Mouse (Mus musculus) brain, embryonic 14.5 days (tissue): ENCODE results near the gene Fam187b. TPM values are rescaled to one million over a fixed set of nuclear protein-coding genes. Genes with fewer than 3 reads are reported as not detected.

ENCODE experiments used
- DNase-seq: peaks from one replicate; pipeline ENCODE4 v3.0.0-alpha.2; 2011; ENCODE audit warnings: low read depth
- CTCF ChIP-seq: fragments of 200-500 bp; IDR thresholded peaks from 2 replicates; pipeline ENCODE4 v1.5.1; 2012; ENCODE audit warnings: inconsistent platforms, mild to moderate bottlenecking, moderate library complexity, borderline replicate concordance; ENCODE audit not compliant: insufficient read depth, insufficient read length; ENCODE audit errors: extremely low read depth
- POLR2A ChIP-seq: fragments of 200-500 bp; IDR thresholded peaks from 2 replicates; pipeline ENCODE4 v1.6.1; 2012; ENCODE audit warnings: mild to moderate bottlenecking, inconsistent platforms, borderline replicate concordance; ENCODE audit not compliant: poor library complexity, insufficient read depth, insufficient read length, severe bottlenecking; ENCODE audit errors: extremely low read depth
- polyA plus RNA-seq: library from polyadenylated mRNA; depleted of rRNA; stranded (reverse); fragments of >200 nt; gene quantifications from 2 replicates; pipeline ENCODE4 v1.2.3, GENCODE M21; 2012

Fam187b gene
- polyA plus RNA-seq, 1 experiment: 0.42 TPM

GRCm38 (mm10) chr7:30996491-30996890 lies 22.9 kb downstream of the Fam187b start:
- DNase-seq: no peak
- TF ChIP-seq CTCF (peak; percentile 14; the same call in 1 of the 2 replicates), POLR2A (no peak)

- TF ChIP-seq POLR2A (no peak), CTCF (no peak)
- DNase-seq: peak; percentile 64
These were observed 27.0 kb downstream of the Fam187b start for GRCm38 (mm10) chr7:31000505-31001020.

- no peak for DNase-seq
- TF ChIP-seq CTCF (no peak), POLR2A (no peak)
These were observed 29.1 kb downstream of the Fam187b start for GRCm38 (mm10) chr7:31002650-31003049.

- no peak for DNase-seq
- TF ChIP-seq POLR2A: no peak
- TF ChIP-seq CTCF: no peak
These were observed 34.2 kb downstream of the Fam187b start for GRCm38 (mm10) chr7:31007775-31008174.

- no peak for DNase-seq
- TF ChIP-seq CTCF (no peak), POLR2A (no peak)
These were observed 34.6 kb downstream of the Fam187b start for GRCm38 (mm10) chr7:31008175-31008574.

- DNase-seq: no peak
- TF ChIP-seq CTCF (no peak), POLR2A (no peak)
These were observed 35.3 kb downstream of the Fam187b start for GRCm38 (mm10) chr7:31008889-31009288.

- no peak for TF ChIP-seq POLR2A
- TF ChIP-seq CTCF: no peak
- no peak for DNase-seq
These were observed 39.4 kb downstream of the Fam187b start for GRCm38 (mm10) chr7:31012971-31013370.

GRCm38 (mm10) chr7:31017104-31017901 lies 43.7 kb downstream of the Fam187b start:
- TF ChIP-seq CTCF: no peak
- no peak for TF ChIP-seq POLR2A
- DNase-seq: peak; percentile 78

GRCm38 (mm10) chr7:31028609-31029008 lies 55.0 kb downstream of the Fam187b start:
- TF ChIP-seq CTCF: no peak
- no peak for TF ChIP-seq POLR2A
- no peak for DNase-seq

- DNase-seq: no peak
- TF ChIP-seq CTCF (no peak), POLR2A (no peak)
These were observed 57.1 kb downstream of the Fam187b start for GRCm38 (mm10) chr7:31030717-31031116.

GRCm38 (mm10) chr7:31031731-31032130 lies 58.1 kb downstream of the Fam187b start:
- no peak for DNase-seq

More at GRCm38 (mm10) chr7:31031731-31032130, 58.1 kb downstream of the Fam187b start:
- no peak for TF ChIP-seq POLR2A
- no peak for TF ChIP-seq CTCF
